Mouse (Mus musculus): Measurements from ENCODE around the gene Gal3st4. TPM values are rescaled to one million over a fixed set of nuclear protein-coding genes. Genes with fewer than 3 reads are reported as not detected.
"Not testable (repeated sequence)": the region's sequence is repeated elsewhere in the genome, so short reads cannot be mapped to it uniquely, and the experiment has no call there.

Gal3st4 gene
- polyA plus RNA-seq, 1 experiment from 2014 or later = 2.4 TPM

DNA sequence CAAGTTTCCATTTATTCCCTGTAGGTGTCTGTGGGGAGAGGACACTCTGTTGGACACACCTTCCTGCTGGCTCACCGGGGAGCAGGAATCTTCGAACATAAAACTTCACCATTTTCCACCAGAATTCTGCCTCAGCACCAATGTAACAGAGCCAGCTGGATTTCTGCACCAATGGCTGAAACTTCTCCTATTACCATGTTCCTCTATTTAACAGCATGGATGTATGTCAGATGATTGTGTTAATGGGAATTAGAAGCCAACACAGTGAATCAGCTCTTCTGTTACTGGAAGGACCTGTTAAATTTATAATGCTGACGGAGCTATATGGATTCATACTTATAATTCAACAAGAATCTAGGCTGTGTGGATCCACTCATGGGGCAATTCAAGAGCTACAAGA lies 43.1 kb downstream of the Gal3st4 start:
- WGBS = 91% methylated on average over 3 of the region's 3 CpGs
- no peak overlapping the region for H3K4me2 ChIP-seq (ENCODE audit: low read length)

GRCm38 (mm10) chr5:138228026-138228425 lies 44.6 kb downstream of the Gal3st4 start:
- H3K27ac ChIP-seq (ENCODE audit: low read length) = no peak overlapping the region
- H3K4me3 ChIP-seq (replicated peaks; ENCODE audit: low read length) = no peak overlapping the region
- no peaks in the 10 kb centered on the region for H3K36me3 ChIP-seq (ENCODE audit: control insufficient read depth, insufficient read depth)
- no peak for ATAC-seq
- WGBS = 52% methylated on average over 3 of the region's 3 CpGs
- no peaks in the 10 kb centered on the region for H3K27me3 ChIP-seq (replicated peaks; ENCODE audit: control insufficient read depth, insufficient read depth, low read length)
- H3K4me1 ChIP-seq (replicated peaks; ENCODE audit: control insufficient read depth, insufficient read depth, low read length) = no peaks in the 10 kb centered on the region
- no peak overlapping the region for H3K9ac ChIP-seq (replicated peaks; ENCODE audit: low read depth, low read length)
- H3K9me3 ChIP-seq (ENCODE audit: control insufficient read depth, low read length) = no peaks in the 10 kb centered on the region
- H3K4me2 ChIP-seq (ENCODE audit: low read length) = no peak overlapping the region

More for the DNA sequence above, 43.1 kb downstream of the Gal3st4 start:
- Histone ChIP-seq H3K4me3 (replicated peaks; ENCODE audit: low read length) (no peak overlapping the region), H3K9ac (replicated peaks; ENCODE audit: low read depth, low read length) (no peak overlapping the region), H3K27ac (ENCODE audit: low read length) (no peak overlapping the region), H3K4me1 (replicated peaks; ENCODE audit: control insufficient read depth, insufficient read depth, low read length) (no peaks in the 10 kb centered on the region), H3K9me3 (ENCODE audit: control insufficient read depth, low read length) (no peaks in the 10 kb centered on the region), H3K36me3 (ENCODE audit: control insufficient read depth, insufficient read depth) (no peaks in the 10 kb centered on the region), H3K27me3 (replicated peaks; ENCODE audit: control insufficient read depth, insufficient read depth, low read length) (no peaks in the 10 kb centered on the region)
- no peak for ATAC-seq

DNA sequence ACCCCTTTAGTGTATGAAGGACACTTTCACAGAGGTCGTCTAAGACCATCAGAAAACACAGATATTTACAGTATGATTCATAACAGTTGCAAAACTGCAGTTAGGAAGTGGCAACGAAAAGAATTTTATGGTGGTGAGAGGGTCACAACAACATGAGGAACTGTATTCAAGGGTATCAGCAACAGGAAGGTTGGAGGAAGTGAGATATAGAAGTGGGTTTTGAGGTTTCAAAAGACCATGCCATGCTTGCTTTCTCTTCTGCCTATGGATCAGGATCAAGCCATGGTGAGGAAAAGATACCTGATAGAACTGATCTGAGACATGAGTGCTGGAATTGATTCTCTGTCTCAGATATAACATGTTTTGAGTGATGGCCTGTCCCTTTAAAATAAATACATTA lies 45.3 kb downstream of the Gal3st4 start:
- Histone ChIP-seq H3K4me2 (ENCODE audit: low read length) (no peak overlapping the region), H3K9me3 (ENCODE audit: control insufficient read depth, low read length) (no peaks in the 10 kb centered on the region), H3K4me3 (replicated peaks; ENCODE audit: low read length) (no peak overlapping the region), H3K27me3 (replicated peaks; ENCODE audit: control insufficient read depth, insufficient read depth, low read length) (no peaks in the 10 kb centered on the region), H3K36me3 (ENCODE audit: control insufficient read depth, insufficient read depth) (no peaks in the 10 kb centered on the region), H3K27ac (ENCODE audit: low read length) (no peak overlapping the region), H3K4me1 (replicated peaks; ENCODE audit: control insufficient read depth, insufficient read depth, low read length) (no peaks in the 10 kb centered on the region), H3K9ac (replicated peaks; ENCODE audit: low read depth, low read length) (no peak overlapping the region)
- 75% methylated on average over 2 of the region's 2 CpGs for WGBS
- ATAC-seq = no peak

- Histone ChIP-seq H3K4me3 (replicated peaks; ENCODE audit: low read length) (no peak overlapping the region), H3K27me3 (replicated peaks; ENCODE audit: control insufficient read depth, insufficient read depth, low read length) (no peaks in the 10 kb centered on the region), H3K4me2 (ENCODE audit: low read length) (no peak overlapping the region), H3K9me3 (ENCODE audit: control insufficient read depth, low read length) (no peaks in the 10 kb centered on the region), H3K9ac (replicated peaks; ENCODE audit: low read depth, low read length) (no peak overlapping the region), H3K4me1 (replicated peaks; ENCODE audit: control insufficient read depth, insufficient read depth, low read length) (no peaks in the 10 kb centered on the region), H3K27ac (ENCODE audit: low read length) (no peak overlapping the region), H3K36me3 (ENCODE audit: control insufficient read depth, insufficient read depth) (no peaks in the 10 kb centered on the region)
- ATAC-seq = no peak
- WGBS = 87% methylated on average over 4 of the region's 4 CpGs
These were observed 46.1 kb downstream of the Gal3st4 start for GRCm38 (mm10) chr5:138226491-138226890.

DNA sequence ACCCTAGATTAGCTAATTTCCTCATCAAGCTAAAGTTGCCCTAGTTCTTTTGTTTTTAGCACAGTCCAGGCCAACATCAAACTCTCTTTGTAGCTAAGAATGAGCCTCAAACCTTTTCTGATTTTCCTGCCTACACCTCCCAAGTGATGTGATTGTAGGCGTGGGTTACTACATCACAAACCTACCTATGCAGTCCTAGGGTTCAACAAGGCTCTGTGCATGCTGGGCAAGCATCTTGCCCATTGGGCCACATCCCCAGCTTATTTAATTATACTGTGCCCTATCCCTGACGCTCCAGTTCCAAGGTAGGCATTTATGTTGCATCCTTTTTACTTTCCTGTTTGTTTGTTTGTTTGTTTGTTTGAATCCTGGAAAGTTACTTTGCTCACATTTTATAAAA lies 46.9 kb downstream of the Gal3st4 start, which contains the start of gene Nxpe5:
TSS of gene Nxpe5 (plus strand) at position 199 of the 400 bp plus-strand sequence.
- no peak within 1 kb of the TSS for H3K9ac ChIP-seq (replicated peaks; ENCODE audit: low read depth, low read length)
- no peak within 1 kb of the TSS for H3K4me2 ChIP-seq (ENCODE audit: low read length)
- H3K4me1 ChIP-seq (replicated peaks; ENCODE audit: control insufficient read depth, insufficient read depth, low read length) = no peaks in the 10 kb centered on the region
- H3K4me3 ChIP-seq (replicated peaks; ENCODE audit: low read length) = no peak within 1 kb of the TSS
- H3K27me3 ChIP-seq (replicated peaks; ENCODE audit: control insufficient read depth, insufficient read depth, low read length) = no peaks in the 10 kb centered on the region
- H3K27ac ChIP-seq (ENCODE audit: low read length) = no peak within 1 kb of the TSS
- no peaks in the 10 kb centered on the region for H3K36me3 ChIP-seq (ENCODE audit: control insufficient read depth, insufficient read depth)
- H3K9me3 ChIP-seq (ENCODE audit: control insufficient read depth, low read length) = no peaks in the 10 kb centered on the region
- no peak for ATAC-seq
- 59% methylated on average over 2 of the region's 2 CpGs for WGBS

GRCm38 (mm10) chr5:138223287-138223686 lies 49.4 kb downstream of the Gal3st4 start:
- H3K9me3 ChIP-seq (ENCODE audit: control insufficient read depth, low read length) = no peaks in the 10 kb centered on the region
- H3K4me2 ChIP-seq (ENCODE audit: low read length) = no peak overlapping the region
- ATAC-seq = no peak
- H3K4me3 ChIP-seq (replicated peaks; ENCODE audit: low read length) = no peak overlapping the region
- H3K27ac ChIP-seq (ENCODE audit: low read length) = no peak overlapping the region
- H3K27me3 ChIP-seq (replicated peaks; ENCODE audit: control insufficient read depth, insufficient read depth, low read length) = no peaks in the 10 kb centered on the region
- whole genome bisulfite sequencing = 65% methylated on average over 3 of the region's 3 CpGs
- H3K36me3 ChIP-seq (ENCODE audit: control insufficient read depth, insufficient read depth) = no peaks in the 10 kb centered on the region
- no peak overlapping the region for H3K9ac ChIP-seq (replicated peaks; ENCODE audit: low read depth, low read length)
- H3K4me1 ChIP-seq (replicated peaks; ENCODE audit: control insufficient read depth, insufficient read depth, low read length) = no peaks in the 10 kb centered on the region

GRCm38 (mm10) chr5:138222111-138222510 lies 50.5 kb downstream of the Gal3st4 start:
- H3K9me3 ChIP-seq (ENCODE audit: control insufficient read depth, low read length) = no peaks in the 10 kb centered on the region
- WGBS = 26% methylated on average over 4 of the region's 4 CpGs
- no peaks in the 10 kb centered on the region for H3K27me3 ChIP-seq (replicated peaks; ENCODE audit: control insufficient read depth, insufficient read depth, low read length)
- H3K4me2 ChIP-seq (ENCODE audit: low read length) = no peak overlapping the region
- H3K27ac ChIP-seq (ENCODE audit: low read length) = no peak overlapping the region
- no peaks in the 10 kb centered on the region for H3K4me1 ChIP-seq (replicated peaks; ENCODE audit: control insufficient read depth, insufficient read depth, low read length)
- no peak overlapping the region for H3K9ac ChIP-seq (replicated peaks; ENCODE audit: low read depth, low read length)
- H3K4me3 ChIP-seq (replicated peaks; ENCODE audit: low read length) = no peak overlapping the region
- H3K36me3 ChIP-seq (ENCODE audit: control insufficient read depth, insufficient read depth) = no peaks in the 10 kb centered on the region
- ATAC-seq = no peak

DNA sequence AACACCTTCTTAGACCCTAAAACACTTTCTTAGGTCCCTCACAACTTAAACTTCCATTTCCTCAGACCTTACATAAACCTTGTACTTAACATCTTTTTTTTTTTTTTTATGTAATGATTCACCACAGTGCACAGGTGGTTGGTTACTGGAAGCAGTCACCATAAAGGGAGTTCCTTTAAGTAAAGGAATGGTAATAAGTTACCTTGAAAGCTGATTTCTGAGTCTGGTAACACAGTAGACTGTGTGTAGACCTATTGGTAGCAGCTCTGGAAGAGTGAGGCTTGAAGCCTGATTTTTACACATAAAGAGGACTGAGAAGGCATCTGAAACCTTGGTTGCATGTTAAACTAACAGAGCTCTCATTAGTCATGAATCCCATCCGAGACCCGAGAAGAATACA lies 52.8 kb downstream of the Gal3st4 start:
- Histone ChIP-seq H3K4me2 (ENCODE audit: low read length) (no peak overlapping the region), H3K4me3 (replicated peaks; ENCODE audit: low read length) (no peak overlapping the region), H3K9ac (replicated peaks; ENCODE audit: low read depth, low read length) (no peak overlapping the region), H3K36me3 (ENCODE audit: control insufficient read depth, insufficient read depth) (no peaks in the 10 kb centered on the region), H3K4me1 (replicated peaks; ENCODE audit: control insufficient read depth, insufficient read depth, low read length) (no peaks in the 10 kb centered on the region), H3K9me3 (ENCODE audit: control insufficient read depth, low read length) (0 out of 2 replicates have a peak, but pooled peaks cover 2% of the 10 kb centered on the region), H3K27ac (ENCODE audit: low read length) (no peak overlapping the region), H3K27me3 (replicated peaks; ENCODE audit: control insufficient read depth, insufficient read depth, low read length) (no peaks in the 10 kb centered on the region)
- no peak for ATAC-seq
- WGBS = 88% methylated on average over 2 of the region's 2 CpGs

- H3K36me3 ChIP-seq (ENCODE audit: control insufficient read depth, insufficient read depth); H3K9me3 ChIP-seq (ENCODE audit: control insufficient read depth, low read length); H3K27me3 ChIP-seq (replicated peaks; ENCODE audit: control insufficient read depth, insufficient read depth, low read length); ATAC-seq; H3K27ac ChIP-seq (ENCODE audit: low read length); H3K9ac ChIP-seq (replicated peaks; ENCODE audit: low read depth, low read length); H3K4me2 ChIP-seq (ENCODE audit: low read length); H3K4me1 ChIP-seq (replicated peaks; ENCODE audit: control insufficient read depth, insufficient read depth, low read length); H3K4me3 ChIP-seq (replicated peaks; ENCODE audit: low read length): not testable (repeated sequence)
- WGBS = 92% methylated on average over 13 of the region's 13 CpGs
These were observed 56.0 kb downstream of the Gal3st4 start for GRCm38 (mm10) chr5:138216632-138217031.

Data from forebrain, embryonic 16.5 days (tissue).